Mouse (Mus musculus) kidney, adult 2 months (tissue): ENCODE measurements at regions not wholly inside any gene's neighbourhood (a gene's known extent, or its start where the extent isn't known, plus 50 kb on each side); places are given as distances from the start of the nearest gene placed in this dataset.

Experiments
- CTCF ChIP-seq: fragments of 200-500 bp; conservative IDR thresholded peaks from 2 replicates; pipeline ENCODE4 v1.5.1; 2011; ENCODE audit warnings: low read depth, mild to moderate bottlenecking, control low read depth, low read length, moderate library complexity, mixed read lengths; ENCODE audit not compliant: insufficient read depth, insufficient read length
- POLR2A ChIP-seq: fragments of 200-500 bp; IDR thresholded peaks from one replicate; pipeline ENCODE4 v1.6.1; 2011; ENCODE audit warnings: low read depth, low read length, control low read depth

DNA sequence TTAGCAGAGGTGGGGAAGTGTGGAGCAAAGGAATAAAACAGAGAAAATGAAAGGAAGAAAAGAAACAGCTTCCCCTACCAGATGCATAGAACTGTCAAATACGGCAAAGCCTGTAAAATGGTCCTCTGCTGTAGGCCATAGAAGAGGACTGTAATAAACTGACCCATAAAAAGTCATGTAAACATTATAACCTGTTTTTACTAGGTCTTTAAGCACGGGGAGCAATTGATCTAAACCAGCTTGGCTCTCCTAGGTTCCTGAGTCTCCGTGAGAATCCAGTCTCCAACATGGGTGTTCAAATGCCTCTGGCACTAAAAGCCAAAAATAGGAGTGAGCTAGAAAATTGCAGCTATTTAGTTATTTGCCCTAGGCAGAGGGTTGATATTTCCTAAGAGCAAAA lies 557.5 kb downstream of the Efnb2 start:
- TF ChIP-seq CTCF (no peak), POLR2A (no peak)
